Mouse (Mus musculus) forebrain, embryonic 11.5 days (tissue): ENCODE measurements around the gene Spryd4. TPM values are rescaled to one million over a fixed set of nuclear protein-coding genes. Genes with fewer than 3 reads are reported as not detected.

Experiments
- ATAC-seq: fragments of 200-750 bp; cut with Nextera tagmentation; replicated peaks from 2 replicates; pipeline ENCODE4 v1.8.0; 2017; ENCODE audit warnings: moderate TSS enrichment; ENCODE audit not compliant: low FRiP score
- DNase-seq: peaks from one replicate; pipeline ENCODE4 v3.0.0-alpha.2; 2017; ENCODE audit warnings: low spot score
- H3K27ac ChIP-seq: fragments of 300-500 bp; sonication (generic); 2 replicates; pipeline ENCODE4 v1.5.1; 2014; ENCODE audit warnings: low read depth, low read length
- H3K27me3 ChIP-seq: fragments of 300-500 bp; sonication (generic); 2 replicates; pipeline ENCODE4 v1.6.1; 2014; ENCODE audit warnings: mild to moderate bottlenecking, low read length, mixed read lengths; ENCODE audit not compliant: control insufficient read depth, insufficient read depth
- H3K36me3 ChIP-seq: fragments of 300-500 bp; sonication (generic); 2 replicates; pipeline ENCODE4 v1.6.1; 2014; ENCODE audit warnings: mild to moderate bottlenecking, low read length, moderate library complexity, mixed read lengths; ENCODE audit not compliant: control insufficient read depth, insufficient read depth
- H3K4me1 ChIP-seq: fragments of 300-500 bp; sonication (generic); replicated peaks from 2 replicates; pipeline ENCODE4 v1.6.1; 2014; ENCODE audit warnings: low read length, mixed read lengths; ENCODE audit not compliant: control insufficient read depth, insufficient read depth
- H3K4me2 ChIP-seq: fragments of 300-500 bp; sonication (generic); 2 replicates; pipeline ENCODE4 v1.6.1; 2014; ENCODE audit warnings: low read depth, mild to moderate bottlenecking, low read length, moderate library complexity, mixed read lengths; ENCODE audit not compliant: severe bottlenecking
- H3K4me3 ChIP-seq: fragments of 300-500 bp; sonication (generic); 2 replicates; pipeline ENCODE4 v1.5.1; 2014; ENCODE audit warnings: low read depth, low read length
- H3K9ac ChIP-seq: fragments of 300-500 bp; sonication (generic); 2 replicates; pipeline ENCODE4 v1.6.1; 2014; ENCODE audit warnings: low read length
- H3K9me3 ChIP-seq: fragments of 300-500 bp; sonication (generic); 2 replicates; pipeline ENCODE4 v1.6.1; 2016; ENCODE audit warnings: low read length, mixed read lengths; ENCODE audit not compliant: control insufficient read depth
- WGBS: fragments of 180-500 bp; shearing (Covaris S2); extraction: QIAGEN DNeasy Blood & Tissue Kit; methylation state at CpG from one replicate; pipeline ENCODE4 v1.1.7; 2014; 5-methylcytosine and 5-hydroxymethylcytosine counted together
- polyA plus RNA-seq: library from polyadenylated mRNA; unstranded; fragments of >200 nt; fragmentation: Nextera tagmentation; extraction: Ambion mirVana; gene quantifications from 2 replicates; pipeline ENCODE4 v1.2.1, GENCODE M21; 2014

Gene Spryd4
- polyA plus RNA-seq, 1 experiment from 2014 or later: 26.7 TPM

- Histone ChIP-seq H3K27me3 (no peaks in the 10 kb centered on the region), H3K36me3 (no peaks in the 10 kb centered on the region), H3K9ac (peak within 1 kb of the TSS; percentile 91), H3K27ac (peak within 1 kb of the TSS; percentile 96), H3K4me3 (peak within 1 kb of the TSS; percentile 70), H3K4me2 (peak within 1 kb of the TSS; percentile 79), H3K9me3 (no peaks in the 10 kb centered on the region), H3K4me1 (peaks cover 10% of the 10 kb centered on the region)
- under 1% methylated on average over 58 of the region's 58 CpGs for WGBS
- ATAC-seq (peak; percentile 91), DNase-seq (peak; percentile 92)
These were observed 20.3 kb upstream of the Spryd4 start, which contains the start of gene Timeless for GRCm38 (mm10) chr10:128231697-128232419. Gene Timeless, plus strand, starts transcription at chr10:128232065.

DNA sequence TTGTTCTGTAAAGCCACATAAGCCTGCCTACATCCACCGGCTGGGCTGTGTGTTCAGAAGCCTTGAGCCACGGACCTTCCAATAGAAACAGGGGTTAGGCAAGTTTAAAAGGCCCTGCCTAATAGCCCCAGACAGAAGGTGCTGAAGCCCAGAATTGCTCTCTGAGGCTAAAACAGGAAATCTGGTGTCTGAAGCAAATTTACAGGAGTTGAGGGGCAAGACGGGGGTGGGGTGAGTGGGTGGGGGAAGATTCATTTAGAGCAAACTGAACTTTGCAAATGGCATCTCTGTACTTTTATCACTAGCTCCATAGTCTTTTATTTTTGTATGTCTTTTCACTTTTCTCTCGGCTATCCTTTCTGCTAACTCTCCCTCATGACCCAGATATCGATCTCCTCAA, 19.5 kb upstream of the Spryd4 start:
- no peaks in the 10 kb centered on the region for H3K9me3 ChIP-seq
- DNase-seq (no peak), ATAC-seq (no peak)
- H3K36me3 ChIP-seq: no peaks in the 10 kb centered on the region
- peak overlapping the region; percentile 70 for H3K4me3 ChIP-seq
- no peaks in the 10 kb centered on the region for H3K27me3 ChIP-seq
- peak overlapping the region; percentile 79 for H3K4me2 ChIP-seq
- H3K9ac ChIP-seq: peak overlapping the region; percentile 91
- peaks cover 10% of the 10 kb centered on the region for H3K4me1 ChIP-seq
- H3K27ac ChIP-seq: peak overlapping the region; percentile 96; the same call in 1 of the 2 replicates
- WGBS: 22% methylated on average over 5 of the region's 5 CpGs

GRCm38 (mm10) chr10:128230582-128230981, 19.0 kb upstream of the Spryd4 start:
- ATAC-seq (no peak), DNase-seq (no peak)
- Histone ChIP-seq H3K27ac (no peak overlapping the region), H3K4me2 (no peak overlapping the region), H3K9me3 (no peaks in the 10 kb centered on the region), H3K36me3 (no peaks in the 10 kb centered on the region), H3K4me3 (no peak overlapping the region), H3K9ac (peak overlapping the region; percentile 91; the same call in 1 of the 2 replicates), H3K4me1 (peaks cover 12% of the 10 kb centered on the region), H3K27me3 (no peaks in the 10 kb centered on the region)
- WGBS: 82% methylated on average over 12 of the region's 12 CpGs

- no peak overlapping the region for H3K9ac ChIP-seq
- no peaks in the 10 kb centered on the region for H3K9me3 ChIP-seq
- DNase-seq (no peak), ATAC-seq (no peak)
- no peaks in the 10 kb centered on the region for H3K36me3 ChIP-seq
- no peaks in the 10 kb centered on the region for H3K27me3 ChIP-seq
- H3K4me1 ChIP-seq: peaks cover 9% of the 10 kb centered on the region
- H3K4me3 ChIP-seq: no peak overlapping the region
- no peak overlapping the region for H3K4me2 ChIP-seq
- WGBS: 96% methylated on average over 8 of the region's 8 CpGs
- no peak overlapping the region for H3K27ac ChIP-seq
These were observed 16.4 kb upstream of the Spryd4 start for GRCm38 (mm10) chr10:128228009-128228408.

- H3K36me3 ChIP-seq: no peaks in the 10 kb centered on the region
- H3K9me3 ChIP-seq: no peaks in the 10 kb centered on the region
- H3K27ac ChIP-seq: no peak overlapping the region
- no peak overlapping the region for H3K4me3 ChIP-seq
- no peak for ATAC-seq
- no peaks in the 10 kb centered on the region for H3K27me3 ChIP-seq
- 86% methylated on average over 9 of the region's 9 CpGs for WGBS
- DNase-seq: no peak
- H3K9ac ChIP-seq: no peak overlapping the region
- peaks cover 6% of the 10 kb centered on the region; the same call in 1 of the 2 replicates for H3K4me1 ChIP-seq
- no peak overlapping the region for H3K4me2 ChIP-seq
These were observed 16.0 kb upstream of the Spryd4 start for GRCm38 (mm10) chr10:128227592-128227991.

DNA sequence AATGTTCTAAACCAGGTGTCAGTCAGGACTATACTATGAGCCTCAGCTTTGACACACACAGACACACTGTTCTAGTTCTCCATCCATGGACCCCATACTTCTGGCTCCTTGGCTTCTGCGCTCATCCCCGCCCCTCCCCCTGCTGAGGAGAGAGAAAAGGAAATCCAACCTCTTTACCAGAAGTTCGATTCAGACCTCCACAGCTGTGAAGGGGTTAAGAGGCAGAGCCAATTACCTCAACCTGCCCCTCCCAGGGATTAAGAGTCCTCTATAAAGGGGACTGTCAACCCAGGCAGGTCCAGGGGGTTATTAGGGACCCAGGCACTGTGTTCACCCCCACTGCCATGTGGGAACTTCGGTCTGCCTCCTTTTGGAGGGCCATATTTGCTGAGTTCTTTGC, 13.9 kb upstream of the Spryd4 start, which contains the start of gene Mip:
Gene Mip, plus strand, starts transcription at position 301 of the 400 bp plus-strand sequence.
- Histone ChIP-seq H3K9ac (no peak within 1 kb of the TSS; the same call in 1 of the 2 replicates), H3K27ac (no peak within 1 kb of the TSS), H3K27me3 (no peaks in the 10 kb centered on the region), H3K4me1 (peaks cover 2% of the 10 kb centered on the region; the same call in 1 of the 2 replicates), H3K36me3 (no peaks in the 10 kb centered on the region), H3K9me3 (no peaks in the 10 kb centered on the region), H3K4me2 (no peak within 1 kb of the TSS), H3K4me3 (no peak within 1 kb of the TSS)
- no peak for DNase-seq
- ATAC-seq: 0 out of 2 replicates have a peak, but pooled peaks have one; percentile 49
- 28% methylated on average over 4 of the region's 4 CpGs for WGBS

- H3K4me2 ChIP-seq: no peak overlapping the region
- DNase-seq: no peak
- H3K9me3 ChIP-seq: no peaks in the 10 kb centered on the region
- H3K9ac ChIP-seq: no peak overlapping the region; the same call in 1 of the 2 replicates
- H3K4me3 ChIP-seq: no peak overlapping the region
- H3K36me3 ChIP-seq: no peaks in the 10 kb centered on the region
- no peak overlapping the region for H3K27ac ChIP-seq
- 29% methylated on average over 5 of the region's 5 CpGs for WGBS
- 0 out of 2 replicates have a peak, but pooled peaks have one; percentile 15 for ATAC-seq
- H3K27me3 ChIP-seq: no peaks in the 10 kb centered on the region
- H3K4me1 ChIP-seq: peaks cover 2% of the 10 kb centered on the region; the same call in 1 of the 2 replicates
These were observed 13.5 kb upstream of the Spryd4 start for GRCm38 (mm10) chr10:128225064-128225463.

GRCm38 (mm10) chr10:128221533-128222286, 10.1 kb upstream of the Spryd4 start:
- Histone ChIP-seq H3K4me1 (peaks cover 2% of the 10 kb centered on the region; the same call in 1 of the 2 replicates), H3K9ac (no peak overlapping the region), H3K4me2 (no peak overlapping the region), H3K27ac (no peak overlapping the region), H3K36me3 (no peaks in the 10 kb centered on the region), H3K9me3 (no peaks in the 10 kb centered on the region), H3K4me3 (no peak overlapping the region), H3K27me3 (no peaks in the 10 kb centered on the region)
- ATAC-seq (no peak), DNase-seq (no peak)
- 72% methylated on average over 16 of the region's 16 CpGs for WGBS
